Mouse (Mus musculus) gastrocnemius, postnatal 14 days (tissue): ENCODE measurements around the gene Gli3. TPM values are rescaled to one million over a fixed set of nuclear protein-coding genes. Genes with fewer than 3 reads are reported as not detected.

Source experiments
- DNase-seq: peaks from one replicate; pipeline ENCODE4 v3.0.0; 2021; ENCODE audit warnings: mixed read lengths
- intact Hi-C: fragments of 180-260 bp; cut with DNase I; formaldehyde crosslinking; loops from one replicate; pipeline ENCODE4 v1.15.1; 2025; ENCODE audit warnings: low total_unique reads
- total RNA-seq, 2 experiments: library from RNA; stranded (reverse); gene quantifications; 2 replicates each; pipeline ENCODE4 v1.2.3; 2021

The Gli3 gene
- total RNA-seq, 2 experiments from 2014 or later = 2.6 to 4.6 TPM

- no peak for DNase-seq
- intact Hi-C loops = no loop called here
Observed at GRCm38 (mm10) chr13:15617423-15617822, 154.4 kb downstream of the Gli3 start.

GRCm38 (mm10) chr13:15618051-15618692 lies 155.1 kb downstream of the Gli3 start:
- intact Hi-C loops = no loop called here
- no peak for DNase-seq

GRCm38 (mm10) chr13:15621009-15621408 lies 158.0 kb downstream of the Gli3 start:
- intact Hi-C loops = no loop called here
- no peak for DNase-seq

- intact Hi-C loops = no loop called here
- no peak for DNase-seq
Observed at GRCm38 (mm10) chr13:15624490-15625353, 161.7 kb downstream of the Gli3 start.

- DNase-seq = no peak
- intact Hi-C loops = no loop called here
Observed at GRCm38 (mm10) chr13:15641548-15641947, 178.5 kb downstream of the Gli3 start.

GRCm38 (mm10) chr13:15660502-15660901 lies 197.5 kb downstream of the Gli3 start:
- intact Hi-C loops = no loop called here
- DNase-seq = no peak

GRCm38 (mm10) chr13:15662375-15662774 lies 199.3 kb downstream of the Gli3 start:
- DNase-seq = no peak
- intact Hi-C loops = no loop called here

GRCm38 (mm10) chr13:15664580-15665201 lies 201.7 kb downstream of the Gli3 start:
- DNase-seq = no peak
- intact Hi-C loops = no loop called here

GRCm38 (mm10) chr13:15665514-15665913 lies 202.5 kb downstream of the Gli3 start:
- intact Hi-C loops = no loop called here
- DNase-seq = no peak

GRCm38 (mm10) chr13:15670144-15670961 lies 207.3 kb downstream of the Gli3 start:
- intact Hi-C loops = no loop called here

GRCm38 (mm10) chr13:15670962-15671313 lies 207.9 kb downstream of the Gli3 start:
- DNase-seq = no peak
- intact Hi-C loops = no loop called here

More at GRCm38 (mm10) chr13:15670144-15670961, 207.3 kb downstream of the Gli3 start:
- DNase-seq = no peak

GRCm38 (mm10) chr13:15675480-15675879 lies 212.4 kb downstream of the Gli3 start:
- no peak for DNase-seq
- intact Hi-C loops = no loop called here

GRCm38 (mm10) chr13:15677106-15677760 lies 214.2 kb downstream of the Gli3 start:
- no peak for DNase-seq
- intact Hi-C loops = no loop called here

- intact Hi-C loops = no loop called here
- no peak for DNase-seq
Observed at GRCm38 (mm10) chr13:15681530-15681929, 218.5 kb downstream of the Gli3 start.

- intact Hi-C loops = no loop called here
- no peak for DNase-seq
Observed at GRCm38 (mm10) chr13:15683006-15683405, 220.0 kb downstream of the Gli3 start.

GRCm38 (mm10) chr13:15688074-15688825 lies 225.2 kb downstream of the Gli3 start:
- intact Hi-C loops = no loop called here
- DNase-seq = no peak

- intact Hi-C loops = no loop called here
- DNase-seq = no peak
Observed at GRCm38 (mm10) chr13:15688826-15689501, 225.9 kb downstream of the Gli3 start.
